Mouse (Mus musculus): ENCODE results near the gene Kars. TPM values are rescaled to one million over a fixed set of nuclear protein-coding genes. Genes with fewer than 3 reads are reported as not detected.

Gene Kars
- total and polyA plus RNA-seq, 3 experiments = 257 to 400 (median 304) TPM

- Histone ChIP-seq H3K9me3 (replicated peaks; ENCODE audit: low read length) (peaks cover 6% of the 10 kb centered on the region), H3K4me2 (ENCODE audit: insufficient read depth, low read depth, poor library complexity, severe bottlenecking) (no peak overlapping the region), H3K79me2 (replicated peaks; ENCODE audit: control insufficient read depth, extremely low read depth, insufficient read depth, poor library complexity, severe bottlenecking) (no peaks in the 10 kb centered on the region), H3K4me3 (replicated peaks in 1 of 3; ENCODE audit: low read depth in 2 of 3, low read length in 2 of 3, poor library complexity in 1 of 3) (no peak overlapping the region), H3K9ac (ENCODE audit: insufficient read depth, low read depth) (no peak overlapping the region), H3K27me3 (replicated peaks) (no peaks in the 10 kb centered on the region), H3K36me3 (replicated peaks in 1 of 2; ENCODE audit: control insufficient read depth in 1 of 2, insufficient read depth in 1 of 2, low read length in 1 of 2) (peaks cover 28 to 65% of the 10 kb centered on the region in 2 experiments), H3K27ac (ENCODE audit: insufficient read depth, low read depth) (no peak overlapping the region), H3K4me1 (ENCODE audit: control insufficient read depth in 1 of 2, insufficient read depth in 2 of 2) (peaks cover 3 to 14% of the 10 kb centered on the region in 2 experiments; a peak in 2 of 4 replicates)
- no peak for DNase-seq (ENCODE audit: extremely low read depth)
- in situ Hi-C loops (cut with MboI; ENCODE audit: low pct_ligation_motif_present, low pct_unique_long_range_greater_than_20kb, low sequenced_read_pairs) (no loop called here), dilution Hi-C loops (cut with MboI; ENCODE audit: extremely low pct_ligation_motif_present, extremely low pct_unique_long_range_greater_than_20kb, low sequenced_read_pairs) (no loop called here)
- TF ChIP-seq SMC3 (IDR thresholded peaks at IDR 0.05; ENCODE audit: low read depth, low read length) (no peak), MXI1 (IDR thresholded peaks at IDR 0.05; ENCODE audit: low read depth, low read length) (no peak), USF2 (conservative IDR thresholded peaks at IDR 0.05; ENCODE audit: low read depth, low read length) (no peak), MEF2A (IDR thresholded peaks at IDR 0.05; ENCODE audit: borderline replicate concordance, low read depth, low read length) (no peak), TCF12 (IDR thresholded peaks at IDR 0.05; ENCODE audit: low read depth, low read length) (no peak), JUN (IDR thresholded peaks at IDR 0.05; ENCODE audit: insufficient read depth, low read depth, low read length) (no peak)
Observed at GRCm38 (mm10) chr8:111968991-111969390, 42.1 kb downstream of the Kars start.

GRCm38 (mm10) chr8:111968541-111968940 lies 42.6 kb downstream of the Kars start:
- TF ChIP-seq USF2 (conservative IDR thresholded peaks at IDR 0.05; ENCODE audit: low read depth, low read length) (no peak), ETS1 (conservative IDR thresholded peaks at IDR 0.05; ENCODE audit: low read depth, low read length) (no peak), PAX5 (IDR thresholded peaks at IDR 0.05; ENCODE audit: low read length) (no peak), ZNF384 (IDR thresholded peaks at IDR 0.05; ENCODE audit: low read depth, low read length) (no peak), SMC3 (IDR thresholded peaks at IDR 0.05; ENCODE audit: low read depth, low read length) (no peak), CTCF (conservative IDR thresholded peaks at IDR 0.05 in 1 of 2, IDR thresholded peaks at IDR 0.05 in 1 of 2; ENCODE audit: low read depth in 2 of 2, low read length in 2 of 2) (no peak), ZKSCAN1 (IDR thresholded peaks at IDR 0.05; ENCODE audit: borderline replicate concordance, low read depth, low read length) (no peak), TBP (conservative IDR thresholded peaks at IDR 0.05; ENCODE audit: low read depth, low read length) (no peak), BHLHE40 (IDR thresholded peaks at IDR 0.05; ENCODE audit: low read depth, low read length) (no peak), CHD1 (IDR thresholded peaks at IDR 0.05; ENCODE audit: low read depth, low read length) (no peak)
- H3K27ac ChIP-seq (ENCODE audit: insufficient read depth, low read depth) = no peak overlapping the region
- H3K9me3 ChIP-seq (replicated peaks; ENCODE audit: low read length) = peaks cover 5% of the 10 kb centered on the region
- H3K9ac ChIP-seq (ENCODE audit: insufficient read depth, low read depth) = no peak overlapping the region
- H3K4me3 ChIP-seq (replicated peaks in 1 of 3; ENCODE audit: low read depth in 2 of 3, low read length in 2 of 3, poor library complexity in 1 of 3) = no peak overlapping the region
- in situ Hi-C loops (cut with MboI; ENCODE audit: low pct_ligation_motif_present, low pct_unique_long_range_greater_than_20kb, low sequenced_read_pairs) = no loop called here
- no peaks in the 10 kb centered on the region for H3K79me2 ChIP-seq (replicated peaks; ENCODE audit: control insufficient read depth, extremely low read depth, insufficient read depth, poor library complexity, severe bottlenecking)
- dilution Hi-C loops (cut with MboI; ENCODE audit: extremely low pct_ligation_motif_present, extremely low pct_unique_long_range_greater_than_20kb, low sequenced_read_pairs) = no loop called here
- H3K27me3 ChIP-seq (replicated peaks) = no peaks in the 10 kb centered on the region
- H3K4me2 ChIP-seq (ENCODE audit: insufficient read depth, low read depth, poor library complexity, severe bottlenecking) = no peak overlapping the region
- H3K4me1 ChIP-seq (ENCODE audit: control insufficient read depth in 1 of 2, insufficient read depth in 2 of 2) = peaks cover 3 to 18% of the 10 kb centered on the region in 2 experiments; a peak in 2 of 4 replicates
- peaks cover 27 to 68% of the 10 kb centered on the region in 2 experiments for H3K36me3 ChIP-seq (replicated peaks in 1 of 2; ENCODE audit: control insufficient read depth in 1 of 2, insufficient read depth in 1 of 2, low read length in 1 of 2)
- no peak for DNase-seq (ENCODE audit: extremely low read depth)
